Mouse (Mus musculus): ENCODE results near the gene Relb. TPM values are rescaled to one million over a fixed set of nuclear protein-coding genes. Genes with fewer than 3 reads are reported as not detected.

Gene Relb
- polyA plus RNA-seq, 1 experiment from 2014 or later: 6.1 TPM

DNA sequence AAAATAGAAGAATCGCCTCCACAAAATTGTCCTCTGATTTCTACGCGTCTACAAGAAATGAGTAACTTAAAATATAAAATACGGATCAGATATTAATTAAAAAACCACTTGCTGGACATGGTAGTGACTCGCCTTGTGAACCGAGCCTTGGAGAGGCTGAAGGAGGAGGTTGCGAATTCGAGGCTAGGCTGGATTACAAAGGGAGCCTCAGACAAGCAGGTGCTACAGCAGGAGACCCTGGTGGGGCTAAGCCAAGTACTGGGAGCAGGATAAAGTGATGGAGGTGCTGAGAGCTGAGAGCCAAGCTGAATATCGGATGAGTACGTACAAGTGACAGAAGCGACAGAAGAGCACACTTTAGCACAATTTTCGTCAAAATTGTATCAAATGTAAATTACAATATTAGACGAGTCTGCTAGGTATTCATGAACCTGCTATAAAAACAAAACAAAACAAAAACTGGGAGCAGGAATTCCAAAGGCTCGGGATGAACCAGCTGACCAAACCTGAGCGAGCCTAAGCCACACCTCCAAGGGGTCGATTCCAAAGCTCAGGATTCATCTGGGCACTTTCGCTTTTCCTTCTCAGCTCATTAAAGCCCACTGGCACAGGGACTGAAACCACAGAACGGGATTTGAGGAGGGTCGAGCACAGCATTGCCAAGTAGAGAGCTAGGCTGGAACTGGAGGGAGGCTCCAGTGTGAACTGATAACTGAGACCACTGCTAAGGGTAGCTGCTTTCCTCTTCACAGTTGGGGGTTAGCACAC is 66.4 kb downstream of the Relb start, which contains the start of gene Ppp1r37:
Gene Ppp1r37, minus strand, starts transcription at position 434 of the 768 bp plus-strand sequence.
- Histone ChIP-seq H3K4me3 (peak within 1 kb of the TSS; percentile 80), H3K9me3 (replicated peaks) (no peaks in the 10 kb centered on the region; the same call in 1 of the 2 replicates), H3K9ac (peak within 1 kb of the TSS; percentile 84), H3K4me1 (replicated peaks) (peaks cover 44% of the 10 kb centered on the region), H3K36me3 (peaks cover 28% of the 10 kb centered on the region), H3K27ac (peak within 1 kb of the TSS; percentile 90), H3K4me2 (peak within 1 kb of the TSS; percentile 94), H3K27me3 (no peaks in the 10 kb centered on the region)
- ATAC-seq (replicated peaks; ENCODE audit: insufficient number of reproducible peaks, insufficient read depth, low FRiP score, low read depth): no peak
- WGBS: 3% methylated on average over 19 of the region's 19 CpGs

DNA sequence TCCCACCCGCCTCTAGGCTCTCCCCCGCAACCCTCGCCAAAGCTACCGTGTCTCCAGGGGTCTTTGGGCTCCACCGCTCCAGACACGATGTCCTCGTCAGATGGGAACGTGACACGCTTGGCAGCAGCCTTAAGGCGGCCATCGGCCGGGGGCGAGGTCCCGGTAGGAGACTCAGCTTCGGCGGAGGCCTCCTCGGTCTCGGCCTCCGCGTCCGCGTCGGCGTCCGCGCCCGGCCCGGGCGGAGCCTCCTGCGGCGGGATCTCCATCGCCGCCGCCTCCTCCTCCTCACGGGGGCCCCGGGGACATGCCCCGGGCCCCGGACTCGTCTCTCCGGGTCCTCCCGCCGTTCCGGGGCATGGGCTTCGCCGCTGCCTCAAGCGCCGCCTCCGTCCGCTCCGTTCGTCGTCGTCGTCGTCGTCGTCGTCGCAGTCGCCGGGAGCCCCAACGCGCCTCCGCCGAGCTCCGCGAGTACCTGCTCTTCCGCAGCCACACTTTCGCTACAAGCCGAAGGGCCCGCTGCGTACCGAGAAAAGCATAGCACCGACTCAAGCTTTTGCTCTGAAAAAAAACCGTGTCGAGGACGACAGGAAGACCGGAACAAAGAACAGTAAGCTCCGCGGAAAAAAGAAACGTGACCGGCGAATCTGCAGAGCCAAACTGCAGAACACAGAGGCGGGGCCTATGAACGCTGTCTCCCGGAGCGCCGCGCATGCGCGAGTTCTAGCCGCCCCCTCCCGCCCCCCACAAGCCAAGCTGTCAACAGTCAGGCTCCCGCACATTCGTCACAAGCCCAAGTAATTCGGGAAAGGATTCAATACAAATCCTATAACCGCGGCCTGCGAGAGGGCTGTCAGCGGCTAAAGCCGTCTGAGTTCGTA is 67.2 kb downstream of the Relb start:
- Histone ChIP-seq H3K9me3 (replicated peaks) (no peaks in the 10 kb centered on the region; the same call in 1 of the 2 replicates), H3K9ac (peak overlapping the region; percentile 84), H3K4me3 (peak overlapping the region; percentile 80), H3K27me3 (no peaks in the 10 kb centered on the region), H3K4me1 (replicated peaks) (peaks cover 52% of the 10 kb centered on the region), H3K27ac (peak overlapping the region; percentile 90), H3K36me3 (peaks cover 24% of the 10 kb centered on the region), H3K4me2 (peak overlapping the region; percentile 94)
- peak; percentile 88 for ATAC-seq (replicated peaks; ENCODE audit: insufficient number of reproducible peaks, insufficient read depth, low FRiP score, low read depth)
- under 1% methylated on average over 102 of the region's 102 CpGs for WGBS

DNA sequence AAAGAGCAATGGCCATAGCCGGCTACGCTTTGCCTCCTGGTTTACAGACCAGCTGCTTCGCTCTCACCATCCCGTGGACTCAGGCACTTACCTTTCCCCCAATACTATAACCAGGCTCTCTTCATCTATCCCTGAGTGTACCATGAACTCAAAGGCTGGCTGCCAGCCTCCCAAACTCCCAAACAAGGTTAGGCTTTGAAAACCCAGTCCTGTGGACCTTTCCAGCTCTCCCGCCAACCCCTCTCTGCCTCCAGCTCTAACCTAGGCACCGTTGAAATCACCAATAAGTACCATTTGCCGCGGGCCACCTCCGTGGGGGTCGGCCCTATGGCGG is 67.8 kb downstream of the Relb start:
- Histone ChIP-seq H3K9ac (peak overlapping the region; percentile 84), H3K27ac (peak overlapping the region; percentile 90), H3K4me2 (peak overlapping the region; percentile 94), H3K27me3 (no peaks in the 10 kb centered on the region), H3K4me3 (peak overlapping the region; percentile 80), H3K4me1 (replicated peaks) (peaks cover 58% of the 10 kb centered on the region), H3K9me3 (replicated peaks) (no peaks in the 10 kb centered on the region; the same call in 1 of the 2 replicates), H3K36me3 (peaks cover 19% of the 10 kb centered on the region)
- no peak for ATAC-seq (replicated peaks; ENCODE audit: insufficient number of reproducible peaks, insufficient read depth, low FRiP score, low read depth)
- WGBS: under 1% methylated on average over 11 of the region's 11 CpGs

DNA sequence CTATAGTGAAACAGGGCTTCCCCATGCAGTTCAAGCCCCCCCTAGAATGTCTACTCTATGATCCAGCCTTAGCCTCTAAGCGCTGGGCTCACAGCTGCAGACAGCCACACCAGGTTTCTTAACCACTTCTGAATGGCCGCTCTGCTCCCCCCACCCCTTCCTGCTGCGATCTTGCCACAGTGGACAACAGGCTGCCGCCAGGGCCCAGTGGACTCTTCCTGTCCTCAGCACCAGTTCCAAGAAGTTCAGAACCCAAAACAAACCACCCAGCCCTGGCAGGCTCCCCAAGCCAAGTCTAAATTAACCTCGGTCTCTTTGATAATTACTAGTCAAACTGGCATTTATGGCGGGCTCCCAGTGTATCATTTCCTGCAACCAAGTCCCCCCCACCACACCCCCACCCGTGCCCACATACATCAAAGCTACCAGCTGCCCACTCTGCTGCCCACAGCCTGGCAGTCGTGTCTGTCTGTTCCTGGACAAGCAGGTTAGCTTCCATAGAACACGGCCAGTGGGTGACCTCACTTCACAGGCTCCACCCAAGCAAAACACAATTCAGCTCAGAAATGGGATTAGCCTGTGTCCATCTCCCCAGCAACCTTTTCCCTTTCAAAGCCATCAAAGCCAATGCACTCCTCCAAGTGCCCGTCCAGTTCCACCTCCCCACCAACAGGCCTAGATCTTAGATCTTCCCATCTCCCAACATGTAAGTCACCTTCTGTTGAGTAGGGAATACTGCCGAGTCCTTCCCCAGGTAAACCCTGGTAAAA is 68.6 kb downstream of the Relb start:
- peak overlapping the region; percentile 90 for H3K27ac ChIP-seq
- peak overlapping the region; percentile 94 for H3K4me2 ChIP-seq
- peaks cover 19% of the 10 kb centered on the region for H3K36me3 ChIP-seq
- peak overlapping the region; percentile 80 for H3K4me3 ChIP-seq
- no peaks in the 10 kb centered on the region for H3K27me3 ChIP-seq
- peaks cover 61% of the 10 kb centered on the region for H3K4me1 ChIP-seq (replicated peaks)
- 19% methylated on average over 11 of the region's 11 CpGs for WGBS
- H3K9me3 ChIP-seq (replicated peaks): no peaks in the 10 kb centered on the region; the same call in 1 of the 2 replicates
- no peak for ATAC-seq (replicated peaks; ENCODE audit: insufficient number of reproducible peaks, insufficient read depth, low FRiP score, low read depth)
- H3K9ac ChIP-seq: peak overlapping the region; percentile 84

DNA sequence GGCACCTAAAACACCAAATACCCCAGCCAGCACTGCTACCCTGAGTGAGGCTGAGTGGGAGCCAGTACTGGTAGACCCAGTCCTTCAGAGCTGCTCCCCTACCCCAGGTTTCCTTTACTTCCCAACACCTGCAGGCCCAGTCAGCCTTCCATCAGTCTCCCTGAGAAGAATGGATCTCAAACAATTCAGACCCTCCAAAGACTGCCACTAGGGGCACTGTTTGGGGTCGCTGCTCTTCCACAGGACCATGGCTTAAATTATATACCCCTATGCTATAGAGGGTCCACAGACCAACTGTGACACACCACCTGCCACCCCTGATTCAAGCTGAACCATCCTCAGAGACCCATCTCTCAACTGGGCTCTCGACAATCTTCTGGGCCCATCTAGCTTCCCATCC is 70.3 kb downstream of the Relb start:
- Histone ChIP-seq H3K27ac (no peak overlapping the region), H3K9ac (no peak overlapping the region), H3K4me3 (no peak overlapping the region), H3K4me2 (no peak overlapping the region), H3K9me3 (replicated peaks) (no peaks in the 10 kb centered on the region), H3K36me3 (peaks cover 3% of the 10 kb centered on the region; the same call in 1 of the 2 replicates), H3K4me1 (replicated peaks) (peaks cover 65% of the 10 kb centered on the region), H3K27me3 (no peaks in the 10 kb centered on the region)
- ATAC-seq (replicated peaks; ENCODE audit: insufficient number of reproducible peaks, insufficient read depth, low FRiP score, low read depth): no peak
- WGBS: 40% methylated on average over 2 of the region's 2 CpGs

DNA sequence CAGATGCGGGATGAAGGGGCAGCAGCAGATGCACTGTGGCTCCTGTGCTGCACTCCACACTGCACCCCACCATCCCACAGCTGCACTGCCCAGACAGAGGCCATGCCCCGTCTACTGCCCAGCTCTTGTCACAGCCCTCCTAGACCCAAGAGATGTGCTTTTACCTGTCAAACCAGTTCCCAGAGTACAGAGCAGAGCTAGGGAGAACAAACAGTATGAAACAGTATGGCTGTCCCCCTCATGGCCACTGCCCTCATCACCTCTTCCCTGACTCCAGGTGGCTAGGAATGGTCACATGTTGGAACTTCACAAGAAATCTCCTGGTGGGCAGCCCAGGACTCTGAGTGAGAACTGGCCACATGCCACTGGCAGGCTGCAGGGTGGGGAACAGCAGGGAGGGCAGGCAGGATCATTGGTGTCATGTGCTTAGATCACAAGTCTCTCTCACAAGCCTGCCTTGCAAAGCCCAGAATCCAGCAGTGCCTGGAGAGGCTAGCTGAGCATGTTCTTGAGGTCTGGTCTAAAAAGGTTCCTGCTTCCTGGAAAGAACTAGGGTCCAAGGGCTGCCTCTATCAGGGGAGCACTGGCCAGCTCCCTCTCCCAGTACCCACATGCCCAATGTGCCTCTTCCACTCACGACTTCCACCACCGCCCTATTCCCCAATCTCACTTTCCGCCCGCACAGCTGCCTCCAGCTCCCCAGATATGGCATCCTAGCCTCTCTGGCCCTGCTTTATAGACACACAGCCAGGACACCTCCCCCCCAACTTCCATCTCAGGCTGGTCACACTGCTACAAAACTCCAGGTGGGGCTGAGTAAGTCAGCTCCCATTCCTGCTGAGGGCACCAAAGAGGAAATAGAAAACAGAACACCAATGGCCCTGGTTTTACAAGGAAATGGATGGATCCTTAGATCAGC is 71.0 kb downstream of the Relb start:
- Histone ChIP-seq H3K4me3 (no peak overlapping the region), H3K9ac (no peak overlapping the region), H3K36me3 (no peaks in the 10 kb centered on the region; the same call in 1 of the 2 replicates), H3K27me3 (no peaks in the 10 kb centered on the region), H3K4me2 (no peak overlapping the region), H3K4me1 (replicated peaks) (peaks cover 58% of the 10 kb centered on the region), H3K9me3 (replicated peaks) (no peaks in the 10 kb centered on the region), H3K27ac (0 out of 2 replicates have a peak overlapping the region, but pooled peaks have one; percentile 30)
- 85% methylated on average over 6 of the region's 6 CpGs for WGBS
- ATAC-seq (replicated peaks; ENCODE audit: insufficient number of reproducible peaks, insufficient read depth, low FRiP score, low read depth): no peak

DNA sequence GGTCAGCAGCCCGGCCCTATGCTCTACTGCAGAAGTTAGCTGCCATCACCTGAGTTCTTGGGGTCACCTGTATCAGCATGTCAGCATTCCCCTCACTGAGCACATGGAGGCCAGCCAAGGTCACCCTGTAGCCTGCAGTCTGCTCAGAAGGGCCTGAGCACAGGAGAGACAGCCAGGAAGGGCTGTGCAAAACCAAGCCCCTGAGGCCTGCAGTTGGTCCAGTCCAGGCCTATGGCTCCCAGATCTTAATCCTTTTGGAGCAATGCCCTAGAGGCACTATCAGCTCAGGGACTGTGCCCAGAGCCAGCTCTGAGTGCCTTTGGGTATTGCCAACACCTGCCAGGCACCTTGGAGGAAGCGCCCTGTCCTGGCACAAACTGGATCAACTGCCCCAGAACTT is 72.2 kb downstream of the Relb start:
- Histone ChIP-seq H3K4me1 (replicated peaks) (peaks cover 59% of the 10 kb centered on the region), H3K36me3 (no peaks in the 10 kb centered on the region; the same call in 1 of the 2 replicates), H3K27ac (peak overlapping the region; percentile 53), H3K9me3 (replicated peaks) (no peaks in the 10 kb centered on the region), H3K27me3 (no peaks in the 10 kb centered on the region), H3K9ac (no peak overlapping the region), H3K4me2 (no peak overlapping the region), H3K4me3 (no peak overlapping the region)
- ATAC-seq (replicated peaks; ENCODE audit: insufficient number of reproducible peaks, insufficient read depth, low FRiP score, low read depth): no peak
- WGBS: 73% methylated on average over 2 of the region's 2 CpGs

Other genes with a start within 250 kb of the Relb start
- 8.9 and 11.3 TPM in 2 replicates for gene Ercc2, start 247.4 kb downstream of the Relb start, polyA plus RNA-seq (2015; fragmentation: Nextera tagmentation; extraction: Ambion mirVana)
- 3.0 and 4.3 TPM in 2 replicates for gene Klc3, start 225.3 kb downstream of the Relb start, polyA plus RNA-seq (2015; fragmentation: Nextera tagmentation; extraction: Ambion mirVana)
- gene Ckm, start 224.7 kb downstream of the Relb start, polyA plus RNA-seq (2015; fragmentation: Nextera tagmentation; extraction: Ambion mirVana): 1,612 and 2,052 TPM in 2 replicates
- 7.6 and 8.5 TPM in 2 replicates for gene Mark4, start 170.6 kb downstream of the Relb start, polyA plus RNA-seq (2015; fragmentation: Nextera tagmentation; extraction: Ambion mirVana)
- 0.91 and 1.1 TPM in 2 replicates for gene Exoc3l2, start 166.1 kb downstream of the Relb start, polyA plus RNA-seq (2015; fragmentation: Nextera tagmentation; extraction: Ambion mirVana)
- 1.5 and 1.7 TPM in 2 replicates for gene Bloc1s3, start 121.1 kb downstream of the Relb start, polyA plus RNA-seq (2015; fragmentation: Nextera tagmentation; extraction: Ambion mirVana)
- gene Trappc6a, start 121.0 kb downstream of the Relb start, polyA plus RNA-seq (2015; fragmentation: Nextera tagmentation; extraction: Ambion mirVana): 73.2 and 81.2 TPM in 2 replicates
- not detected in 2 replicates for gene Nkpd1, start 111.6 kb downstream of the Relb start, polyA plus RNA-seq (2015; fragmentation: Nextera tagmentation; extraction: Ambion mirVana)
- 15.8 and 24.0 TPM in 2 replicates for gene Ppp1r37, start 66.4 kb downstream of the Relb start, polyA plus RNA-seq (2015; fragmentation: Nextera tagmentation; extraction: Ambion mirVana)
- gene Zfp296, start 52.2 kb downstream of the Relb start, polyA plus RNA-seq (2015; fragmentation: Nextera tagmentation; extraction: Ambion mirVana): 0.38 and 0.42 TPM in 2 replicates
- 111 and 131 TPM in 2 replicates for gene Gemin7, start 51.8 kb downstream of the Relb start, polyA plus RNA-seq (2015; fragmentation: Nextera tagmentation; extraction: Ambion mirVana)
- 28.5 and 39.0 TPM in 2 replicates for gene Clasrp, start 25.0 kb downstream of the Relb start, polyA plus RNA-seq (2015; fragmentation: Nextera tagmentation; extraction: Ambion mirVana)
- 67.3 and 83.2 TPM in 2 replicates for gene Clptm1, start 35.6 kb upstream of the Relb start, polyA plus RNA-seq (2015; fragmentation: Nextera tagmentation; extraction: Ambion mirVana)
- 2.0 and 7.9 TPM in 2 replicates for gene Apoc2, start 48.5 kb upstream of the Relb start, polyA plus RNA-seq (2015; fragmentation: Nextera tagmentation; extraction: Ambion mirVana)
- gene Gm44805, start 52.0 kb upstream of the Relb start, polyA plus RNA-seq (2015; fragmentation: Nextera tagmentation; extraction: Ambion mirVana): 0.25 TPM in 1 of 2 replicates, not detected in the other
- 0.34 and 2.5 TPM in 2 replicates for gene Apoc4, start 52.0 kb upstream of the Relb start, polyA plus RNA-seq (2015; fragmentation: Nextera tagmentation; extraction: Ambion mirVana)
- gene Apoc1, start 63.2 kb upstream of the Relb start, polyA plus RNA-seq (2015; fragmentation: Nextera tagmentation; extraction: Ambion mirVana): 12.3 and 17.0 TPM in 2 replicates
- 596 and 739 TPM in 2 replicates for gene Apoe, start 69.8 kb upstream of the Relb start, polyA plus RNA-seq (2015; fragmentation: Nextera tagmentation; extraction: Ambion mirVana)
- 142 and 164 TPM in 2 replicates for gene Tomm40, start 86.0 kb upstream of the Relb start, polyA plus RNA-seq (2015; fragmentation: Nextera tagmentation; extraction: Ambion mirVana)
- gene Nectin2, start 121.0 kb upstream of the Relb start, polyA plus RNA-seq (2015; fragmentation: Nextera tagmentation; extraction: Ambion mirVana): 66.5 and 81.4 TPM in 2 replicates
- 358 and 380 TPM in 2 replicates for gene Bcam, start 141.6 kb upstream of the Relb start, polyA plus RNA-seq (2015; fragmentation: Nextera tagmentation; extraction: Ambion mirVana)
- 0.47 and 2.5 TPM in 2 replicates for gene Cblc, start 167.4 kb upstream of the Relb start, polyA plus RNA-seq (2015; fragmentation: Nextera tagmentation; extraction: Ambion mirVana)
- 2.0 and 4.7 TPM in 2 replicates for gene Bcl3, start 193.3 kb upstream of the Relb start, polyA plus RNA-seq (2015; fragmentation: Nextera tagmentation; extraction: Ambion mirVana)
- not detected in 2 replicates for gene Gm19345, start 222.6 kb upstream of the Relb start, polyA plus RNA-seq (2015; fragmentation: Nextera tagmentation; extraction: Ambion mirVana)
- gene Ceacam16, start 231.9 kb upstream of the Relb start, polyA plus RNA-seq (2015; fragmentation: Nextera tagmentation; extraction: Ambion mirVana): not detected in 2 replicates

All from heart, embryonic 15.5 days (tissue).